Mouse (Mus musculus) megakaryocyte, adult 5-6 weeks (primary cell): ENCODE measurements around the gene Rai1. TPM values are rescaled to one million over a fixed set of nuclear protein-coding genes. Genes with fewer than 3 reads are reported as not detected.

Source experiments
- ATAC-seq: 2 replicates; pipeline ENCODE4 v1.8.0; 2016; ENCODE audit warnings: mild to moderate bottlenecking, inconsistent platforms; ENCODE audit not compliant: poor library complexity, severe bottlenecking
- total RNA-seq, 2 experiments: library from RNA; stranded (forward) in 1 of 2; stranded (reverse) in 1 of 2; fragments of 153-499, 151-499 nt in 1 of 2; fragments of 221-1000, 200-1000 nt in 1 of 2; gene quantifications; 2 replicates each; pipeline versions ENCODE4 v1.2.3 to v1.2.4; 2015 to 2017

Rai1 gene
- total RNA-seq, 2 experiments from 2014 or later: 7.8 to 13.9 TPM

DNA sequence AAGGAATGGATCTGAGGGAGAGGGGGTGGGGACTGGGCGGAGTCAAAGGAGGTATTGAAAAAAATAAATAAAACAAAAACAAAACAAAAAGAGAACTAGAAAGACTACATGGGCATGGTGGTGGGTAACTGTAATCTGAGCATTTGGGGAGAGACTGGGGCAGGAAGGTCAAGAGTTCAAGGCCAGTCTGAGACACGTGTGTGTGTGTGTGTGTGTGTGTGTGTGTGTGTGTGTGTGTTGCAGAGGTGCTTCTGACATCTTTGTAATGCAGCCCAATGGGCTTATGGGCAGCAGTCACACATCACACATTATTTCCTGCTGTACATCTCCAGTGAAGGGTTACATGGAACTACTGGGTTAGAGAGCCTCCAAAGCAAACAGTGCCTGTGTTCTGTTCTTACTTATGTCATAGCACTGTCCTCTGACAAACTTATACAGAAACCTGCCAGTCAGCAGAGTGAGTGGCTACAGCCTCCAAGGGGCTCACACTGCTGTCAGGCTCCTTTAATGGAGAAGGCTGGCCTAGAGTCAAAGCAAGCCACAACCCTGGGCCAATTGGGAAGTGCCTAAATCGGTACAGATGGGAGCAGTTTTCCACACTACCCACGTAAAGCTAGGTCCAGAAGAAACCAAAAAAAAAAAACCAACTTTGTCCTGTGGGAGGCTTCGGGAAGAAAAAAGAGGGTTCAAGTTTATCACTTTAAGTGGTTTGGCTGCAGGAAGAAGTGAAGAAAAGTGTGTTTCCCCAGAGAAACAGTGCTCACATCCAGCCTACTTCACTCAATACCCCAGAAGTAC, 143.1 kb downstream of the Rai1 start:
- ATAC-seq: no peak

Other genes starting within 250 kb of the Rai1 start
- gene Med9, start 156.8 kb upstream of the Rai1 start, total RNA-seq (2015): 10.3 and 11.0 TPM in 2 replicates
- gene Med9, start 156.8 kb upstream of the Rai1 start, total RNA-seq (2017): 14.0 and 14.1 TPM in 2 replicates
- 0.09 and 0.16 TPM in 2 replicates for gene Rasd1, start 140.1 kb upstream of the Rai1 start, total RNA-seq (2015)
- gene Rasd1, start 140.1 kb upstream of the Rai1 start, total RNA-seq (2017): 0.40 TPM in 1 of 2 replicates, not detected in the other
- gene Pemt, start 58.5 kb upstream of the Rai1 start, total RNA-seq (2015): 0.98 and 3.2 TPM in 2 replicates
- 0.92 and 2.2 TPM in 2 replicates for gene Pemt, start 58.5 kb upstream of the Rai1 start, total RNA-seq (2017)
- 27.5 and 37.3 TPM in 2 replicates for gene Srebf1, start 117.6 kb downstream of the Rai1 start, total RNA-seq (2015)
- gene Srebf1, start 117.6 kb downstream of the Rai1 start, total RNA-seq (2017): 27.6 and 43.3 TPM in 2 replicates
- gene Tom1l2, start 247.9 kb downstream of the Rai1 start, total RNA-seq (2015): 6.0 and 6.3 TPM in 2 replicates
- gene Tom1l2, start 247.9 kb downstream of the Rai1 start, total RNA-seq (2017): 4.3 and 6.1 TPM in 2 replicates
- gene Drc3, start 248.3 kb downstream of the Rai1 start, total RNA-seq (2015): 0.16 TPM in 1 of 2 replicates, not detected in the other
- 0.11 and 0.98 TPM in 2 replicates for gene Drc3, start 248.3 kb downstream of the Rai1 start, total RNA-seq (2017)